Mouse (Mus musculus) brain, embryonic 14.5 days (tissue): ENCODE data around the gene Pecam1.

Experiments used
- CTCF ChIP-seq: fragments of 200-500 bp; IDR thresholded peaks from 2 replicates; pipeline ENCODE4 v1.5.1; 2012; ENCODE audit warnings: inconsistent platforms, mild to moderate bottlenecking, moderate library complexity, borderline replicate concordance; ENCODE audit not compliant: insufficient read depth, insufficient read length; ENCODE audit errors: extremely low read depth
- POLR2A ChIP-seq: fragments of 200-500 bp; IDR thresholded peaks from 2 replicates; pipeline ENCODE4 v1.6.1; 2012; ENCODE audit warnings: mild to moderate bottlenecking, inconsistent platforms, borderline replicate concordance; ENCODE audit not compliant: poor library complexity, insufficient read depth, insufficient read length, severe bottlenecking; ENCODE audit errors: extremely low read depth

- TF ChIP-seq CTCF (no peak), POLR2A (no peak)
Observed at GRCm38 (mm10) chr11:106702584-106702983, 47.8 kb downstream of the Pecam1 start.
